Mouse (Mus musculus): ENCODE measurements around the gene Nxpe3.

DNA sequence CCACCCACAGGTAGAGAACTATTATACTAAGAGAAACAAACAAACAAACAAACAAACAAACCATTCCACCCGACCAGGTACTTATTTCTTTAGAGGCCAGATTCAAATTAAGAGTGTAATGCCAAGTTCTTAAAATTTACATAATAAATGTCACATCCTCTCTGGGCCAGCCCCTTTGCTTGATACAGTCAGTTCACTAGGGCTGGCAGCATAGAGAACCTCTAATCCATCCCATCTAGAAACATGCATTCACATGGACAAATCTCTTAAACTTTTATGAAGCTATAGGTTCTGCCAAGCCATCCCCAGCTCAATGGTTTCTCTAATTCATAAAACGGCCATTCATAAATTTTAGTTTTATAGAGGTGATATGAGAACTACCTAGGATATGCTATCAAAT lies 57.9 kb downstream of the Nxpe3 start:
- TF ChIP-seq CTCF (IDR thresholded peaks at IDR 0.05; ENCODE audit: control insufficient read depth, insufficient read depth, low read length) (no peak), POLR2A (IDR thresholded peaks at IDR 0.05; ENCODE audit: borderline replicate concordance, control insufficient read depth, low read depth, low read length) (no peak)

Data from bone marrow, adult 2 months (tissue).